Mouse (Mus musculus) forebrain, embryonic 11.5 days (tissue): ENCODE data around the gene Chmp6. TPM values are rescaled to one million over a fixed set of nuclear protein-coding genes. Genes with fewer than 3 reads are reported as not detected.

ENCODE experiments used
- ATAC-seq: fragments of 200-750 bp; cut with Nextera tagmentation; replicated peaks from 2 replicates; pipeline ENCODE4 v1.8.0; 2017; ENCODE audit warnings: moderate TSS enrichment; ENCODE audit not compliant: low FRiP score
- DNase-seq: peaks from one replicate; pipeline ENCODE4 v3.0.0-alpha.2; 2017; ENCODE audit warnings: low spot score
- H3K27ac ChIP-seq: fragments of 300-500 bp; sonication (generic); 2 replicates; pipeline ENCODE4 v1.5.1; 2014; ENCODE audit warnings: low read depth, low read length
- H3K27me3 ChIP-seq: fragments of 300-500 bp; sonication (generic); 2 replicates; pipeline ENCODE4 v1.6.1; 2014; ENCODE audit warnings: mild to moderate bottlenecking, low read length, mixed read lengths; ENCODE audit not compliant: control insufficient read depth, insufficient read depth
- H3K36me3 ChIP-seq: fragments of 300-500 bp; sonication (generic); 2 replicates; pipeline ENCODE4 v1.6.1; 2014; ENCODE audit warnings: mild to moderate bottlenecking, low read length, moderate library complexity, mixed read lengths; ENCODE audit not compliant: control insufficient read depth, insufficient read depth
- H3K4me1 ChIP-seq: fragments of 300-500 bp; sonication (generic); replicated peaks from 2 replicates; pipeline ENCODE4 v1.6.1; 2014; ENCODE audit warnings: low read length, mixed read lengths; ENCODE audit not compliant: control insufficient read depth, insufficient read depth
- H3K4me2 ChIP-seq: fragments of 300-500 bp; sonication (generic); 2 replicates; pipeline ENCODE4 v1.6.1; 2014; ENCODE audit warnings: low read depth, mild to moderate bottlenecking, low read length, moderate library complexity, mixed read lengths; ENCODE audit not compliant: severe bottlenecking
- H3K4me3 ChIP-seq: fragments of 300-500 bp; sonication (generic); 2 replicates; pipeline ENCODE4 v1.5.1; 2014; ENCODE audit warnings: low read depth, low read length
- H3K9ac ChIP-seq: fragments of 300-500 bp; sonication (generic); 2 replicates; pipeline ENCODE4 v1.6.1; 2014; ENCODE audit warnings: low read length
- H3K9me3 ChIP-seq: fragments of 300-500 bp; sonication (generic); 2 replicates; pipeline ENCODE4 v1.6.1; 2016; ENCODE audit warnings: low read length, mixed read lengths; ENCODE audit not compliant: control insufficient read depth
- WGBS: fragments of 180-500 bp; shearing (Covaris S2); extraction: QIAGEN DNeasy Blood & Tissue Kit; methylation state at CpG from one replicate; pipeline ENCODE4 v1.1.7; 2014; 5-methylcytosine and 5-hydroxymethylcytosine counted together
- polyA plus RNA-seq: library from polyadenylated mRNA; unstranded; fragments of >200 nt; fragmentation: Nextera tagmentation; extraction: Ambion mirVana; gene quantifications from 2 replicates; pipeline ENCODE4 v1.2.1, GENCODE M21; 2014

Chmp6 gene
- polyA plus RNA-seq, 1 experiment from 2014 or later = 104 TPM

DNA sequence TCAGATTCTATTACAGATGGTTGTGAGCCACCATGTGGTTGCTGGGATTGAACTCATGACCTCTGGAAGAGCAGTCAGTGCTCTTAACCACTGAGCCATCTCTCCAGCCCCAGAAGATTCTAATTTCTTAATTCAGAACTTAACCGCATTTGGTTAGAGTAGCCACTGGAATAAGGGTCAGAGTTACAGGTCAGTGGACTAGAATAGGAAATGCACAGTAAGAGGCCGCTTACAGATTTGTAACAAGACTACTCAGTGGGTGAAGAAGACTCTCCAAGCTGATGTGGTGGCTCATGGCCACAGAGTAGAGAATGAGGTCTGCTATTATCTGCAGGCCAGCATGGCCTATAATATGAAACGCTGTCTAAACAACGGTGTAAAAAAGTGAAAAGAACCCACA lies 10.3 kb upstream of the Chmp6 start:
- ATAC-seq (no peak), DNase-seq (no peak)
- no peak overlapping the region for H3K4me3 ChIP-seq
- no peak overlapping the region for H3K27ac ChIP-seq
- no peaks in the 10 kb centered on the region for H3K4me1 ChIP-seq
- no peak overlapping the region for H3K9ac ChIP-seq
- H3K4me2 ChIP-seq = no peak overlapping the region
- H3K9me3 ChIP-seq = no peaks in the 10 kb centered on the region
- no peaks in the 10 kb centered on the region for H3K27me3 ChIP-seq
- whole genome bisulfite sequencing = 84% methylated on average over 4 of the region's 4 CpGs
- no peaks in the 10 kb centered on the region for H3K36me3 ChIP-seq

DNA sequence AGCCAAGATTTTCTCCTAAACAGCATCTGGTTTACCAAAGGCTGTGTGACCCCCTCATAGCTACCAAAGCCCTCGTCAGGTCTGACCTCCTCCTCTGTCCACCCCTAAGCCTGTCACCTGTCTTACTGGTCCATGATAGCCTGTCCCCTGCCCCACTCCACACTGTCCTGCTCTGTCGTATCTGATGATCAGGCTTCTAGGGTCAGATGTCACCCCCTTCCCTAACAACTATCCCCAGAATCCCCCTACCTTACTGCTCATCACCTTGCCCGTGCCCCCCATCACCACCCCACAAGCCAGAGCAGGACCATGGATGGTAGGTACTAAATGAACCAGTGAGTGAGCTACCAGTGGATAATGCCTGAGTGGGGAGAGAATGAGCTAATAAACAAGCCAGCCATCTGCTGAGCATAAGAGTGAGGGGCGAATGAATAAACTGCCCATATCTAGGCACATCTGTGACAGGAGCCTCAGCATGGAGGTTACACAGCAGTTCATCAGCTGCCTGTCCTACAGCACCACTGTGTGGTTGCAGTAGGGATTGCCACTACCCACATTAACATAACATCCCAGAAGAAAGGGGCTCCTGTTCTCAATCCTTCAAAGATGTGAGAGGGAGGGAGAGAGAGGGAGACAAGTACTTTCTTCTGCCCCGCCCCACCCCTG lies 8.5 kb upstream of the Chmp6 start:
- Histone ChIP-seq H3K27ac (no peak overlapping the region), H3K36me3 (no peaks in the 10 kb centered on the region), H3K27me3 (no peaks in the 10 kb centered on the region), H3K9me3 (no peaks in the 10 kb centered on the region), H3K4me2 (no peak overlapping the region), H3K9ac (no peak overlapping the region), H3K4me1 (no peaks in the 10 kb centered on the region), H3K4me3 (no peak overlapping the region)
- 39% methylated on average over 5 of the region's 5 CpGs for WGBS
- ATAC-seq = peak; percentile 64
- peak; percentile 81 for DNase-seq

DNA sequence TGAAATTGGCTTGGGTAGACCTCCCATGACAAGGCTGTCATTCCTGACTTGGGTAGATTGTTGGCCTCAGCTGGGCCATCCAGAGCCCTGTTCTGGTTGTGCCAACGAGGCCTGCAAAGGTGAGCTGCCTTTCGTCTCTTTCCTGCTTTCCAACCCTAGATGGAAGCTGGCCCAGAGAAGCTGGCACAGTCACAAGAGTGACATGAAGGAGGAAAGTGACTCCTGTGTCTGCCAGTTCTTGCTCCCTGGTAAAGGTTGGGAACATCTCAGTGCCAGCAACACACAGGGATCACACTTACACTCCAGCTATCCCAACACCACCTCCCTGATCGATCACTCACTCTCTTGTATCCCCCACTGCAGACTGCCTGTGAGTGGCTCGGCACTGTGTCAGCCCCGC lies 7.4 kb upstream of the Chmp6 start:
- H3K4me2 ChIP-seq = no peak overlapping the region
- H3K4me3 ChIP-seq = no peak overlapping the region
- H3K27me3 ChIP-seq = no peaks in the 10 kb centered on the region
- WGBS = 89% methylated on average over 5 of the region's 5 CpGs
- H3K9me3 ChIP-seq = no peaks in the 10 kb centered on the region
- no peak overlapping the region for H3K27ac ChIP-seq
- no peaks in the 10 kb centered on the region for H3K36me3 ChIP-seq
- H3K9ac ChIP-seq = no peak overlapping the region
- no peaks in the 10 kb centered on the region for H3K4me1 ChIP-seq
- ATAC-seq = no peak
- DNase-seq = no peak

DNA sequence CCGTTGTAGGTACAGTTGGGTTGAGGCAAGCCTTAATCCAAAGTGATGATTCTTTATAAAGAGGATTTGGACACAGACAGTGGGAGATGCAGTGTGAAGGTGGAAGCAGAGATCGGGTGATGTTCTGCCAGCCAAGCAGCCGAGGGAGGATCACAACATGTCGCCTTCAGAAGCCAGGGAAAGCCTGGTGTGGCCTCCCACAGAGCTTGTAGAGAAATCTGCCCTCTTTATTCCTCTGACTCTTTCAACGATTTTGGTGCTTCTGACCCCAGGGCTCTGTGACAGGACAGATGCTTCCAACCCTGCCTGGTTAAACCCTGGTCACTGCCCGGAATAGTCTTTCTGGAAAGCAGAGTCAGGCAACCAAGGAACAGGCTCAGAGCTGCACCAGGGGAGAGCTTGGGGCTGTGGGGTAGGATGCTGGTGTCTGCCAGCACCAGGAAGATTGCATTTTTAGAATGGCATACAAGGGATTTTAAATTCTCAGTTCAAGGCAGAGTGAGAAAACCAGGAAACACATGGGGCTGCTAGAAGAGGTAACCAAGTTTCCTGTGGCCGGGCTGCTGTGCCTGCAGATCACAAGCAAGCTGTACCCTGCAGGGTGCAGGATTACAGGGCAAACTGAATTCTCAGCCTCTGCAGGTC lies 6.1 kb upstream of the Chmp6 start:
- no peaks in the 10 kb centered on the region for H3K27me3 ChIP-seq
- H3K36me3 ChIP-seq = no peaks in the 10 kb centered on the region
- ATAC-seq (no peak), DNase-seq (no peak)
- WGBS = 39% methylated on average over 7 of the region's 7 CpGs
- H3K4me1 ChIP-seq = no peaks in the 10 kb centered on the region
- no peak overlapping the region for H3K9ac ChIP-seq
- no peak overlapping the region for H3K4me3 ChIP-seq
- no peaks in the 10 kb centered on the region for H3K9me3 ChIP-seq
- no peak overlapping the region for H3K4me2 ChIP-seq
- H3K27ac ChIP-seq = no peak overlapping the region

DNA sequence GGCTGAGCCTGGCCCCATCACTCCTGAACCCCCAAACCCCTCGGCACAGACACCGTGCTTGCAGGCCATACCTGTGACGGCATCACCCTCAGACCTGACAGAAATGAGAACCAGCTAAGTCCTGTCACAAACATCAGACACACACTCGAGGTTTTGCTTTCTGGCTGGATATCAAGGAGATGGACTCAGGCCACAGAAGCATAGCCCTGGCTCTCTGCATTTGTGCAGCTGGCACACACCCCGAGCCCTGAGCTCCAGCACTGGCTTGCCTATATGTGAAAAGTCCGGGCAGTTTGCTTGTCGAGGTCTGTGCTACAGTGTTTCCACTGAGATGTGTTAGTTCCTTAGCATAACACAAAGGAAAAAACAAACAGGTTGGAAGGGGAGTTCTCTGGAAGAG lies 5.5 kb upstream of the Chmp6 start:
- H3K4me2 ChIP-seq = no peak overlapping the region
- no peaks in the 10 kb centered on the region for H3K9me3 ChIP-seq
- no peaks in the 10 kb centered on the region for H3K27me3 ChIP-seq
- ATAC-seq = no peak
- H3K4me1 ChIP-seq = no peaks in the 10 kb centered on the region
- DNase-seq = no peak
- no peak overlapping the region for H3K27ac ChIP-seq
- 49% methylated on average over 7 of the region's 7 CpGs for WGBS
- H3K4me3 ChIP-seq = no peak overlapping the region
- H3K9ac ChIP-seq = no peak overlapping the region
- H3K36me3 ChIP-seq = no peaks in the 10 kb centered on the region

DNA sequence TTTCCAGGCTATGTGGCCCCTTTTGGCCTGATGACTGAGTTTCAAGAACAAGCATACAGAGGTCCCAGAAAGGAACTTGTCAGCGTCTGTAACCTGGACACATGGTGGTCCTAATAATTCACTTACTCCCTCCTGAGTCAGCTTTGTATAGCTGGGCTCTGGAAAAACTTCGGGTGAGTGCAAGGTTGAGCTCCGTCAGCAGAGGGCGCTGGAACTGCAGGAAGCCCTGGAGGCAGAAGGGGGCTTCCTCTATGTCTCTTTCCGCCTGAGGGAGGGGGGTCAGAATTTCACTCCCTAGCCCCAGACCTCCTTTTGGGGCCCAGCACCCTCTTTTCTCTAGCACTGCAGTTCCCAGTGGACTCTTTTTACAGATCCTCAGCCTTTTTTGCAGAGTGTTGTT lies 3.8 kb upstream of the Chmp6 start:
- ATAC-seq (no peak), DNase-seq (peak; percentile 85)
- Histone ChIP-seq H3K36me3 (no peaks in the 10 kb centered on the region), H3K4me2 (no peak overlapping the region), H3K4me1 (peaks cover 6% of the 10 kb centered on the region), H3K27me3 (no peaks in the 10 kb centered on the region), H3K9me3 (no peaks in the 10 kb centered on the region), H3K4me3 (no peak overlapping the region), H3K9ac (no peak overlapping the region), H3K27ac (no peak overlapping the region)
- 3% methylated on average over 5 of the region's 5 CpGs for WGBS

DNA sequence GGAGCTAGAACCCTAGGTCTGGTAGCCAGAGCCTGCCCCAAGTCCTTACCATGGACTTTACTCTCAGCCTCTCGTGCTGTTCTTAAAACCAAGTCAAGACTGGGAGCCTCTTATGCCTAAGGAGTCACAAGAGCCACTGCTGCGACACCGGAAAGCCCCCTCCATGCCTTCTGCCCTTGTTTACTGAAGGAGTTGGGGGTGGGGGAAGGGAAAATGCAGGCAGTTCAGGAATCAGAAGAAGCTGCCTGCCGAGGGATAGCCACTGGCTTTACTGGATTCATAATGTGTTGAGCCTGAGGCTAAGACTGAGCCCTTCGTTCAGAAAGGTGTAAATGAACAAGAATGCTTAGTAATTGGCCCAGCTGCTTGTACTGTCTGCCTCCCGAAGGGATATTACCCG lies 396 bp upstream of the Chmp6 start:
- peaks cover 5% of the 10 kb centered on the region; the same call in 1 of the 2 replicates for H3K36me3 ChIP-seq
- 6% methylated on average over 7 of the region's 7 CpGs for WGBS
- peak overlapping the region; percentile 91 for H3K4me3 ChIP-seq
- peak overlapping the region; percentile 84 for H3K9ac ChIP-seq
- H3K9me3 ChIP-seq = no peaks in the 10 kb centered on the region
- H3K4me1 ChIP-seq = peaks cover 12% of the 10 kb centered on the region
- ATAC-seq (no peak), DNase-seq (no peak)
- H3K27ac ChIP-seq = peak overlapping the region; percentile 26
- peak overlapping the region; percentile 90 for H3K4me2 ChIP-seq
- H3K27me3 ChIP-seq = no peaks in the 10 kb centered on the region

DNA sequence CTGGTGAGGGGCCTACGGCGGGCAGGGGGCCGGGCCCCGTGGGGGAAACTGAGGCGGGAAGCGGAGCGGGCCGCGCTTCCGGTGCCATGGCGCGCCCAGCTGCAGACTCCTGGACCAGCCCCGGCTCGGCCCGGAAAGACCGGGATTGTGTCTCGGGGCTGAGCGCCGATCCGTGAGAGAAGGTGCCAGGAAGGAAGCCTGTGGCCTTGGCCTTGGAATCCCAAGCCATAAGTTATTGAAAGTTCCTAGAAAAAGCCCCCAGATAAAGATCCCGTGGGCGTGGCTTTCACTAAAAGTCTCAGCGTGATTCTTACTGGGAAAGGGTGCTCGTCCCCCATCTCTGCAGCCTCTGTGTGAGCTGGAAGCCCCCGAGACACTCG lies 684 bp downstream of the Chmp6 start:
- peak overlapping the region; percentile 90 for H3K4me2 ChIP-seq
- no peaks in the 10 kb centered on the region for H3K9me3 ChIP-seq
- H3K36me3 ChIP-seq = peaks cover 5% of the 10 kb centered on the region; the same call in 1 of the 2 replicates
- DNase-seq (no peak), ATAC-seq (no peak; the same call in 1 of the 2 replicates)
- H3K4me3 ChIP-seq = peak overlapping the region; percentile 91
- H3K27me3 ChIP-seq = no peaks in the 10 kb centered on the region
- H3K27ac ChIP-seq = peak overlapping the region; percentile 26
- H3K9ac ChIP-seq = peak overlapping the region; percentile 84
- 1% methylated on average over 26 of the region's 26 CpGs for WGBS
- peaks cover 12% of the 10 kb centered on the region for H3K4me1 ChIP-seq

DNA sequence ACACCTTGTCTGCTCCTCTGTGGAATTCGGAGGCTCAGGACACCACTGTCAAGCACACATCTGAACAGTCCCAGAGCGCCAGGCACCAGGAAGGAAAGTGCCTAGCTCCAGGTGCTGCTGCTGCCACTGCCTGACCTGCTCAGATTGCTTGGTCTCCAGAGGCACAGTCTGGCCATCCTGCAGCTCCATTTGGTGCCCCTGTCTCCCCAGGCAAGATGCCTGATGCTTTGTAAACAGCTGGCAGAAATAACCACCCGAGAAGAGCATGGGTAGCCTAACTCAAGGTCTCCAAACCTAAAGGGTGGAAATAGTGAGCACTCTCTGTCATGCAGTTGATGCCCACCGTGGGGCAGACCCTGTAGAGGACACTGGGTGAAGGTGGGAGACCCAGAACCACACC lies 1.1 kb downstream of the Chmp6 start:
- no peaks in the 10 kb centered on the region for H3K27me3 ChIP-seq
- 21% methylated on average over 4 of the region's 4 CpGs for WGBS
- H3K4me2 ChIP-seq = peak overlapping the region; percentile 90
- peaks cover 12% of the 10 kb centered on the region for H3K4me1 ChIP-seq
- no peak overlapping the region for H3K27ac ChIP-seq
- no peak for DNase-seq
- H3K36me3 ChIP-seq = peaks cover 5% of the 10 kb centered on the region; the same call in 1 of the 2 replicates
- H3K9ac ChIP-seq = peak overlapping the region; percentile 84
- ATAC-seq = no peak
- H3K9me3 ChIP-seq = no peaks in the 10 kb centered on the region
- peak overlapping the region; percentile 91 for H3K4me3 ChIP-seq
